Mouse (Mus musculus): ENCODE data around the gene Acap1. TPM values are rescaled to one million over a fixed set of nuclear protein-coding genes. Genes with fewer than 3 reads are reported as not detected.
"Not testable (repeated sequence)": the region's sequence is repeated elsewhere in the genome, so short reads cannot be mapped to it uniquely, and the experiment has no call there.

Acap1 gene
- total RNA-seq, 1 experiment from 2014 or later, result 136 TPM

DNA sequence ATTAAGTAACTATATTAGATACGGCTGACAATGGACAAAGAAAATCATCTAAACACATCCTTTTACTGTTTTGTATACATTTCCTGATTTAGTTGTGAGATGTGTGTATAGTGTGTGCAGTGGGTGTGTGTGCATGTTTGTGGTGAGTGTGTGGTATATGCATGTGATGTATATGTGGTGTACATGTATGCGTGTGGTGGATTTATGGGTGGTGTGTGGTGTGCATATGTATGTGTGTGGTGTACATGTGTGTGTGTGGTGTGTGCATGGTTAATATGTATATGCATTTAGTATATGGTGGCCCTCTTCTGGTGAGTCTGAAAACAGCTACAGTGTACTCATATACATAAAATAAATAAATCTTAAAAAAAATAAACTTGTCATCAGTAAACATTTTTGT lies 32.2 kb upstream of the Acap1 start:
- ATAC-seq (replicated peaks in 1 of 2; ENCODE audit: insufficient read depth in 1 of 2, low FRiP score in 2 of 2, low TSS enrichment in 1 of 2, low read depth in 1 of 2, poor library complexity in 2 of 2, severe bottlenecking in 2 of 2), result no peak

DNA sequence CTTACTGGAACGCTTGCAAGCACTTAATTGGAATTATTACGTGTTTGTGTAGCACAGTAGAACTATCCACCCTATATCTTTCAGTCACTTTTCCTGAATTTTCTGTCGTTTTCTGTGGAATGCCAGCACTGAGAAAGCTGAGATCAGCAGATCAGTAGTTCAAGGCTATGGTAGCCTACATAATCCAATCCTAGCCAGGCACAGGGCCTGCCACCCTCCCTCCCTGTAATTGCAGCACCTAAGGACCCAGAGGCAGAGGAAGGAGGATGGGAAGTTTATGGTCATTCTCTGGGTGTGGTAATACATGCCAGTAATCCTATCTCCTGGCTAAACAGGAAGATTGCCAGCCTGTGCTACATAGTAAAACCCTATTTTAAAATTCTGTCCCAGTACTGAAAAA lies 27.5 kb upstream of the Acap1 start:
- ATAC-seq (replicated peaks in 1 of 2; ENCODE audit: insufficient read depth in 1 of 2, low FRiP score in 2 of 2, low TSS enrichment in 1 of 2, low read depth in 1 of 2, poor library complexity in 2 of 2, severe bottlenecking in 2 of 2), result no peak

- no peak for ATAC-seq (replicated peaks in 1 of 2; ENCODE audit: insufficient read depth in 1 of 2, low FRiP score in 2 of 2, low TSS enrichment in 1 of 2, low read depth in 1 of 2, poor library complexity in 2 of 2, severe bottlenecking in 2 of 2)
Measured at GRCm38 (mm10) chr11:69922012-69922756, 26.8 kb upstream of the Acap1 start.

GRCm38 (mm10) chr11:69921114-69922011 lies 26.0 kb upstream of the Acap1 start, which contains the start of gene Eif5a:
Eif5a (minus strand) TSS chr11:69921958.
- ATAC-seq (replicated peaks in 1 of 2; ENCODE audit: insufficient read depth in 1 of 2, low FRiP score in 2 of 2, low TSS enrichment in 1 of 2, low read depth in 1 of 2, poor library complexity in 2 of 2, severe bottlenecking in 2 of 2), result peak; percentile 77 to 87

- no peak; a peak in 1 of 4 replicates for ATAC-seq (replicated peaks in 1 of 2; ENCODE audit: insufficient read depth in 1 of 2, low FRiP score in 2 of 2, low TSS enrichment in 1 of 2, low read depth in 1 of 2, poor library complexity in 2 of 2, severe bottlenecking in 2 of 2)
Measured at GRCm38 (mm10) chr11:69920266-69921031, 25.1 kb upstream of the Acap1 start.

DNA sequence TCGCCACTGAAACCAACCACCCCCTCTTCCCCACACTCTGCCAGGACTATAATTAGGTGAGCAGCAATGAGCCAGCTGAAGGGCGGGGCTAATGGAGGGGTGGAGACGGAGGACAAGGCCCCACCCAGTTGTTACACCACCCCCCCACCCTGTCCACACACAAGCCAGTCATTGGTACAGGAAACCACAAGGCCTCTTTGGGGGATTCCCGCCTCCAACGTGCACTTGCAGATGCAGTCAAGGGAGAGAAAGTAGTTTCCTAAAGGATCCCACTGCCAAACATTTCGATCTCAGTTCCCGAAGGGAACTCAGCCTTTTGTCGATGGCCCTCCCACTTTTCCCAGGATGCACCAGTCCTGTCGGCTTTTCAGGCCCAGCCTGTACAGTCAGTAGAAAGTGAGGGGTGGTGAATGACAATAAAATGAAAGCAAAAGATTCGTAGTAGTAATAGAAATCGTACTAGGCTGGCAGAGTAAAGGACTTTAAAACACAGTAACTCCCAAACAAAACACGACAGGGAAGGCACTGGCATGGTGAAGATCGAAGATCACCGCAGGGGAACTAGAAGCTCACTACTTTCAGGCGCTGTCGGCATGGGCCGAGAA lies 24.4 kb upstream of the Acap1 start:
- peak; percentile 28 to 37 for ATAC-seq (replicated peaks in 1 of 2; ENCODE audit: insufficient read depth in 1 of 2, low FRiP score in 2 of 2, low TSS enrichment in 1 of 2, low read depth in 1 of 2, poor library complexity in 2 of 2, severe bottlenecking in 2 of 2)

DNA sequence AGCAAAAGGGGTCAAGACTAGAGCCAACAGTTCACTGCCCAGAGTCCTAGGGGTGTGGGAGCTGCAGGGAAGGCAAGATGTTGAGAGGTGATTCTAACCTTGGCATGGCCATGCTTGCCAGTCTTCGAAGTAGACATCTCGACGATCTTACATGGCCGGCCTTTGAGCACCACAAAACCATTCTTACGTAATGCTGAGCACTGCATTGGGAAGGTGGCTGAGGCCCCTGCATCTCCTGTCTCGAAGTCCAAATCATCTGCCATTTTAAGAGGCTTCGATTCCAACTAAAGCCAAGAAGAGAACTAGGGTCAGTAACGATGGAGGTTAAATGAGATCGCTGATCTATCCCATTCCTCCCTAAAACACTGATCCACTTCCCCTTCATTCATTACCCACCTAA lies 23.7 kb upstream of the Acap1 start:
- no peak for ATAC-seq (replicated peaks in 1 of 2; ENCODE audit: insufficient read depth in 1 of 2, low FRiP score in 2 of 2, low TSS enrichment in 1 of 2, low read depth in 1 of 2, poor library complexity in 2 of 2, severe bottlenecking in 2 of 2)

- ATAC-seq (replicated peaks in 1 of 2; ENCODE audit: insufficient read depth in 1 of 2, low FRiP score in 2 of 2, low TSS enrichment in 1 of 2, low read depth in 1 of 2, poor library complexity in 2 of 2, severe bottlenecking in 2 of 2), result no peak
Measured at GRCm38 (mm10) chr11:69918118-69918517, 22.8 kb upstream of the Acap1 start.

DNA sequence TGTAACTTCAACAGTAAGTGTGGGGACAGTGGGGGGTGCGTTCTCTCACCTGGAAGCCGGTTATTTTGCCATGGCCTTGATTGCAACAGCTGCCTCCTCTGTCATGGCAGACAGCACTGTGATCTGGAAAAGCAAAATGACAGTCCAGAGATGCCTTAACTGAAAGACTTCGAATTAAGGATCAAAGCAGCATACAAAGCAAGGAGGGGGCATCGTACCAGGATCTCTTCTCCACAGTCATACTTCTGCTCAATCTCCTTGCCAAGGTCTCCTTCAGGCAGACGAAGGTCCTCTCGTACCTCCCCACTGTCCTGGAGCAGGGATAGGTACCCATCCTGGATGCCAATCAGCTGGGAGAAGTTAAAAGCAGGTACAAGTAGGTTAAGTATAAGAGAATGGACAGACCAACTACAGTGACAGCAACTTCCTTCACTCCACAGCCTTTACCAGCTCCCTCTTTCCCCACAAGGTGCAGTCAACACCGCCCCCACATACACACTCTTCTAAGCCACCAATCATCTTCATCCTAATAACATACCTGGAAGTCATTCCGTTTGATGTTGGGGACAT lies 22.1 kb upstream of the Acap1 start:
- ATAC-seq (replicated peaks in 1 of 2; ENCODE audit: insufficient read depth in 1 of 2, low FRiP score in 2 of 2, low TSS enrichment in 1 of 2, low read depth in 1 of 2, poor library complexity in 2 of 2, severe bottlenecking in 2 of 2), result no peak

GRCm38 (mm10) chr11:69916652-69917378 lies 21.5 kb upstream of the Acap1 start:
- not testable (repeated sequence) for ATAC-seq (replicated peaks in 1 of 2; ENCODE audit: insufficient read depth in 1 of 2, low FRiP score in 2 of 2, low TSS enrichment in 1 of 2, low read depth in 1 of 2, poor library complexity in 2 of 2, severe bottlenecking in 2 of 2)

DNA sequence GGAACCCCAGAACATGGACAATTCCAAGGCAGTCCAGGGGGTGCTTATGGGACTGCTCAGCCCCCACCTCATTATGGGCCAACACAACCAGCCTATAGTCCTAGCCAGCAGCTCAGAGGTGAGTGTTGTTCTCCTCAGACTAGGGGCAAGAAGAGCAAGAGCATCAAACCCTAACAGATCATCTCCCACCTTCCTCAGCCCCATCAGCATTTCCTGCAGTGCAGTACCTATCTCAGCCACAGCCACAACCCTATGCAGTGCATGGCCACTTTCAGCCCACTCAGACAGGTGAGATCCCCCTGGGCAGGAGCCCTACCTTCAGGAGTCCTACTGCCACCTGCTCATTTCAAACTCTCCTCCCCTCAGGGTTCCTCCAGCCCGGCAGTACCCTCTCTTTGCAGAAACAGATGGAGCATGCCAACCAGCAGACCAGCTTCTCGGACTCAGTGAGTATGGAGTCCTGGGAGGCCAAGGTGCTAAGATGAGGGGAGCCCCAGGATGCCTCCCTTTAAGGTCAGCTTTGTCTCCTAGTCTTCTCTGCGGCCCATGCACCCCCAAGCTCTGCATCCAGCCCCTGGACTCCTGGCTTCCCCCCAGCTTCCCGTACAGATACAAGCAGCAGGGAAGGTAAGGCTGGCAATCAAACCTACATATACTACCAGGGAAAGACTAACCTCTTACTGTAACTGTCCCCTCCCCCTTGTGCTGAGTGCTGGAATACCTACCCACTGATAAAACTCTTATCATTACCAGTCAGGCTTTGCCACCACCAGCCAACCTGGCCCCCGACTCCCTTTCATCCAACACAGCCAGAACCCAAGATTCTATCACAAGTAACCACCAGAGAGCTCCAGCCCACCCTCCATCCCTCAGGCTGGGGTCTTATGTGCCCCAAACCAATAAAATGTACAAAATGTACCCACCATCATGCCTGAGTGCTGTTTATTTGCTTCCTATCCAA lies 20.6 kb upstream of the Acap1 start:
- ATAC-seq (replicated peaks in 1 of 2; ENCODE audit: insufficient read depth in 1 of 2, low FRiP score in 2 of 2, low TSS enrichment in 1 of 2, low read depth in 1 of 2, poor library complexity in 2 of 2, severe bottlenecking in 2 of 2), result no peak

- ATAC-seq (replicated peaks in 1 of 2; ENCODE audit: insufficient read depth in 1 of 2, low FRiP score in 2 of 2, low TSS enrichment in 1 of 2, low read depth in 1 of 2, poor library complexity in 2 of 2, severe bottlenecking in 2 of 2), result no peak
Measured at GRCm38 (mm10) chr11:69914917-69915430, 19.6 kb upstream of the Acap1 start.

DNA sequence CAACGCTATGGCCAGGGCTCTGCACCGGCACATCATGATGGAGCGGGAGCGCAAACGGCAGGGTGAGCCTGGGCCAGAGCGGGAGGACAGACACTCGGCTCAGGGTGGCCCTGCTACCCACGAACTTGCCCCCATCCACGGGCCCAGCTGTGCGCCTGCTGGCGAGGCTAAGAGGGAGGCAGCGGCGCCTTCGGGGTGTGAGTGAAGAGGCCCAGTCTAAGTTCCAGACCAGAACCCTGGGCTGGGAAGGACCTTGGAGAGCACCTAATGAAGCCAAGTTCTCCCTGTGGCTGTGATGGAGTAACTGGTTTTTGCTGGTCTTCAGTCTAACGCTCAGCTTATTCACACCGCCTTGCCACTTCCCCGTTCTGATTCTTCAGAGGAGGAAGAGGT lies 19.0 kb upstream of the Acap1 start:
- ATAC-seq (replicated peaks in 1 of 2; ENCODE audit: insufficient read depth in 1 of 2, low FRiP score in 2 of 2, low TSS enrichment in 1 of 2, low read depth in 1 of 2, poor library complexity in 2 of 2, severe bottlenecking in 2 of 2), result no peak

GRCm38 (mm10) chr11:69913554-69914371 lies 18.4 kb upstream of the Acap1 start, which contains the start of gene Gps2:
Gps2 (plus strand) TSS chr11:69913888.
- ATAC-seq (replicated peaks in 1 of 2; ENCODE audit: insufficient read depth in 1 of 2, low FRiP score in 2 of 2, low TSS enrichment in 1 of 2, low read depth in 1 of 2, poor library complexity in 2 of 2, severe bottlenecking in 2 of 2), result peak; percentile 80 to 87

All from hematopoietic stem cell, adult 5-6 weeks (primary cell).